Mouse (Mus musculus) ES-E14 (cell line): ENCODE data around the gene Phlpp1. TPM values are rescaled to one million over a fixed set of nuclear protein-coding genes. Genes with fewer than 3 reads are reported as not detected.

Experiments used
- DNase-seq: peaks from one replicate; pipeline ENCODE4 v3.0.0-alpha.2; 2013; ENCODE audit warnings: low read depth, low spot score
- H3K27ac ChIP-seq: 2 replicates; pipeline ENCODE4 v1.5.1; 2012; ENCODE audit warnings: low read depth, mild to moderate bottlenecking, low read length, moderate library complexity, mixed read lengths; ENCODE audit not compliant: poor library complexity, insufficient read depth, severe bottlenecking
- H3K36me3 ChIP-seq: 2 replicates; pipeline ENCODE4 v1.6.1; 2012; ENCODE audit warnings: mild to moderate bottlenecking, low read length, moderate library complexity, mixed read lengths; ENCODE audit not compliant: control insufficient read depth, poor library complexity, insufficient read depth, severe bottlenecking
- H3K4me1 ChIP-seq, 2 experiments: fragments of 150-350 bp in 1 of 2; sonication (generic) in 1 of 2; 2 replicates each; pipeline ENCODE4 v1.6.1; 2012; ENCODE audit warnings: low read length in 2 of 2, mild to moderate bottlenecking in 1 of 2, mixed read lengths in 1 of 2; ENCODE audit not compliant: control insufficient read depth in 2 of 2, insufficient read depth in 2 of 2, poor library complexity in 1 of 2
- H3K4me3 ChIP-seq, 2 experiments: fragments of 150-350 bp in 1 of 2; sonication (generic) in 1 of 2; 2 replicates each; pipeline ENCODE4 v1.5.1; 2012; ENCODE audit warnings: low read length in 2 of 2, low read depth in 1 of 2, mild to moderate bottlenecking in 1 of 2, mixed read lengths in 1 of 2; ENCODE audit not compliant: insufficient read depth in 1 of 2, poor library complexity in 1 of 2, severe bottlenecking in 1 of 2
- H3K9ac ChIP-seq: 2 replicates; pipeline ENCODE4 v1.6.1; 2012; ENCODE audit warnings: low read depth, mild to moderate bottlenecking, low read length, mixed read lengths; ENCODE audit not compliant: poor library complexity, insufficient read depth, severe bottlenecking
- H3K9me3 ChIP-seq: fragments of 150-350 bp; sonication (generic); 2 replicates; pipeline ENCODE4 v1.6.1; 2012; ENCODE audit warnings: low read depth, mild to moderate bottlenecking, low read length; ENCODE audit not compliant: control insufficient read depth, insufficient read depth
- CHD2 ChIP-seq: IDR thresholded peaks from 2 replicates; pipeline ENCODE4 v1.6.1; 2014; ENCODE audit warnings: mild to moderate bottlenecking, low read depth, low read length, inconsistent platforms
- HCFC1 ChIP-seq: IDR thresholded peaks from 2 replicates; pipeline ENCODE4 v1.6.1; 2012; ENCODE audit warnings: low read length, inconsistent platforms, borderline replicate concordance; ENCODE audit not compliant: insufficient read depth
- MAFK ChIP-seq: IDR thresholded peaks from 2 replicates; pipeline ENCODE4 v1.6.1; 2014; ENCODE audit warnings: mild to moderate bottlenecking, low read depth, low read length, inconsistent platforms; ENCODE audit not compliant: insufficient read depth
- ZC3H11A ChIP-seq: IDR thresholded peaks from 2 replicates; pipeline ENCODE4 v1.6.1; 2012; ENCODE audit warnings: low read depth, mild to moderate bottlenecking, inconsistent platforms, low read length, borderline replicate concordance
- ZNF384 ChIP-seq: IDR thresholded peaks from 2 replicates; pipeline ENCODE4 v1.6.1; 2012; ENCODE audit warnings: low read depth, low read length, inconsistent platforms
- in situ Hi-C, 2 experiments: fragments of 600-800 bp; cut with MboI; formaldehyde crosslinking; loops; one replicate each; pipeline ENCODE4 v1.15.1; 2025; ENCODE audit warnings: low sequenced_read_pairs in 2 of 2, inconsistent platforms in 1 of 2; ENCODE audit not compliant: unreplicated experiment in 2 of 2
- total RNA-seq: library from RNA; depleted of rRNA; stranded (reverse); fragments of 300-350 nt; gene quantifications from 2 replicates; pipeline ENCODE4 v1.2.3, GENCODE M21; 2012

Phlpp1 gene
- total RNA-seq, 1 experiment: 4.5 TPM

DNA sequence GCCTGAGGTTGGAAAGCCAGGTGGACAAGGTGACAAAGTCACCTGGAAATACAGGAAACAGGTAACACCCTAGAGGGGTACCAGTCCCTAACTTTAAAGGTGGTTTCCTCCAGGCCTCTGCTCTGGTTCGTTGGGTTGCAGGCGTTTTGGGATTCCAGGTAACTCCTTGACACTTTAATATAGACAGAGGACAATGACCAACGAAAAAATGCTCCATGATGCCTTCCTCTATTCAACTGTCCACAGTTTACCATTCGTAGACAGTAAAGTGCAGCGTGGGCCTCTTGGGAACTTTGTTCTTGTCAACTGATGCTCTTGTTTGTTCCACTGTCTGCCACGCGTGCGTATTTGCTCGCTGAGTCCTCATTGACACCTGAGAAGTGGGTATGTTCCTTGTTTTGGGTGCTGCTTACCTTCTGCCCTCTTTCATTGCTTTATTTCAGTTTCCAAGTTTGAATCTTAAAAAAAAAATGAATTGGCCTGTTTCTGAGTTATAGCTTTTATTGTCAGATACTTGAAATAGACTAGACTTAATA is 2.1 kb downstream of the Phlpp1 start:
- H3K27ac ChIP-seq: no peak overlapping the region
- no peak overlapping the region for H3K9ac ChIP-seq
- H3K4me1 ChIP-seq: peaks cover 0 to 5% of the 10 kb centered on the region in 2 experiments; a peak in 1 of 4 replicates
- DNase-seq: no peak
- peak overlapping the region; percentile 88 to 90; a peak in 3 of 4 replicates for H3K4me3 ChIP-seq
- no peak for TF ChIP-seq ZC3H11A
- in situ Hi-C loops: loop anchor here in 1 of 2 experiments (25.0 kb wide), 1 partner anchor 214 kb away; no protein-coding TSS in a partner anchor
- no peaks in the 10 kb centered on the region for H3K36me3 ChIP-seq
- H3K9me3 ChIP-seq: no peaks in the 10 kb centered on the region

- no peak overlapping the region for H3K9ac ChIP-seq
- in situ Hi-C loops: loop anchor here in 1 of 2 experiments (25.0 kb wide), 1 partner anchor 213 kb away; no protein-coding TSS in a partner anchor
- H3K9me3 ChIP-seq: no peaks in the 10 kb centered on the region
- H3K36me3 ChIP-seq: no peaks in the 10 kb centered on the region
- no peak overlapping the region for H3K4me3 ChIP-seq
- peaks cover 0 to 5% of the 10 kb centered on the region in 2 experiments; a peak in 1 of 4 replicates for H3K4me1 ChIP-seq
- DNase-seq: no peak
- TF ChIP-seq HCFC1 (no peak), CHD2 (no peak), ZC3H11A (no peak), MAFK (no peak), ZNF384 (no peak)
- no peak overlapping the region for H3K27ac ChIP-seq
Observed at GRCm38 (mm10) chr1:106174598-106174997, 3.0 kb downstream of the Phlpp1 start.

- TF ChIP-seq MAFK (no peak), HCFC1 (no peak), ZNF384 (no peak), CHD2 (no peak), ZC3H11A (no peak)
- Histone ChIP-seq H3K27ac (no peak overlapping the region), H3K4me1 (peaks cover 0 to 5% of the 10 kb centered on the region in 2 experiments; a peak in 1 of 4 replicates), H3K4me3 (no peak overlapping the region), H3K9me3 (no peaks in the 10 kb centered on the region), H3K36me3 (no peaks in the 10 kb centered on the region), H3K9ac (no peak overlapping the region)
- DNase-seq: no peak
- in situ Hi-C loops: no loop called here
Observed at GRCm38 (mm10) chr1:106175360-106175759, 3.8 kb downstream of the Phlpp1 start.

DNA sequence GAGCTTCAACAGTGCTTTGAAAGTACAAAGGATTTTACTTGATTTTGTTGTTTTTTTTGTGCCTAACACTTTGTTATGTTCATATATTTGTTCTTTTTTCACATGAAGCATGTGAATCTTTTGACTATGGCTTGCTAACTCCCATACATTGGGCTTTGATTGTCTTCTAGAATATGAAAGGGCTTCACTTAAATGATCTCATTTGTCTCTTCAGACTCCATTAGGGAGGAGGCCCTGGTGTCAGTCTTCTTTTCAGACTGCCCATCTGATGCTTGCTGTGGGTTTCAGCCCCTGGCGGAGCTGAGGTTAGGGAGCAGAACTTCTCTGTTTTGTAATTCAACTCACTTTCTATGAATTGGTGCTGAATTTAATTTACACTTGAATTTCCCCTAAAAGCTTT is 5.2 kb downstream of the Phlpp1 start:
- Histone ChIP-seq H3K4me1 (no peaks in the 10 kb centered on the region; a peak in 1 of 4 replicates), H3K36me3 (no peaks in the 10 kb centered on the region), H3K9ac (no peak overlapping the region), H3K27ac (no peak overlapping the region), H3K4me3 (no peak overlapping the region), H3K9me3 (no peaks in the 10 kb centered on the region)
- TF ChIP-seq ZNF384 (no peak), HCFC1 (no peak), MAFK (no peak), ZC3H11A (no peak), CHD2 (no peak)
- DNase-seq: no peak
- in situ Hi-C loops: no loop called here
